Mouse (Mus musculus): ENCODE results near the gene Micu1. TPM values are rescaled to one million over a fixed set of nuclear protein-coding genes. Genes with fewer than 3 reads are reported as not detected.

Micu1 gene
- polyA plus RNA-seq, 1 experiment: 22.9 TPM

- Histone ChIP-seq H3K27me3 (ENCODE audit: control insufficient read depth, insufficient read depth, low read length, poor library complexity, severe bottlenecking) (no peaks in the 10 kb centered on the region), H3K27ac (ENCODE audit: insufficient read depth, low read length) (no peak overlapping the region), H3K9ac (ENCODE audit: low read depth, poor library complexity, severe bottlenecking) (no peak overlapping the region), H3K36me3 (ENCODE audit: control insufficient read depth, insufficient read depth, low read length, poor library complexity, severe bottlenecking) (no peaks in the 10 kb centered on the region), H3K9me3 (replicated peaks; ENCODE audit: control insufficient read depth, insufficient read depth, low read length, poor library complexity, severe bottlenecking) (no peaks in the 10 kb centered on the region), H3K4me3 (ENCODE audit: low read depth, low read length) (no peak overlapping the region), H3K4me1 (ENCODE audit: control insufficient read depth, insufficient read depth, low read length) (no peaks in the 10 kb centered on the region)
- TF ChIP-seq EP300 (IDR thresholded peaks at IDR 0.05; ENCODE audit: insufficient read depth, low read depth, low read length) (no peak), POLR2A (IDR thresholded peaks at IDR 0.05; ENCODE audit: insufficient read depth, low read length) (no peak), CTCF (IDR thresholded peaks at IDR 0.05; ENCODE audit: low read depth, low read length) (no peak)
These were observed 85.6 kb downstream of the Micu1 start for GRCm38 (mm10) chr10:59787870-59788269.

- no peaks in the 10 kb centered on the region for H3K9me3 ChIP-seq (replicated peaks; ENCODE audit: control insufficient read depth, insufficient read depth, low read length, poor library complexity, severe bottlenecking)
- no peaks in the 10 kb centered on the region for H3K36me3 ChIP-seq (ENCODE audit: control insufficient read depth, insufficient read depth, low read length, poor library complexity, severe bottlenecking)
- TF ChIP-seq POLR2A (IDR thresholded peaks at IDR 0.05; ENCODE audit: insufficient read depth, low read length) (no peak), CTCF (IDR thresholded peaks at IDR 0.05; ENCODE audit: low read depth, low read length) (no peak), EP300 (IDR thresholded peaks at IDR 0.05; ENCODE audit: insufficient read depth, low read depth, low read length) (no peak)
- H3K9ac ChIP-seq (ENCODE audit: low read depth, poor library complexity, severe bottlenecking): no peak overlapping the region
- no peak overlapping the region for H3K4me3 ChIP-seq (ENCODE audit: low read depth, low read length)
- H3K27me3 ChIP-seq (ENCODE audit: control insufficient read depth, insufficient read depth, low read length, poor library complexity, severe bottlenecking): no peaks in the 10 kb centered on the region
- no peak overlapping the region for H3K27ac ChIP-seq (ENCODE audit: insufficient read depth, low read length)
- H3K4me1 ChIP-seq (ENCODE audit: control insufficient read depth, insufficient read depth, low read length): peaks cover 3% of the 10 kb centered on the region
These were observed 88.1 kb downstream of the Micu1 start for GRCm38 (mm10) chr10:59790291-59790929.

- H3K4me1 ChIP-seq (ENCODE audit: control insufficient read depth, insufficient read depth, low read length): peaks cover 3% of the 10 kb centered on the region
- TF ChIP-seq CTCF (IDR thresholded peaks at IDR 0.05; ENCODE audit: low read depth, low read length) (no peak), EP300 (IDR thresholded peaks at IDR 0.05; ENCODE audit: insufficient read depth, low read depth, low read length) (no peak), POLR2A (IDR thresholded peaks at IDR 0.05; ENCODE audit: insufficient read depth, low read length) (no peak)
- no peak overlapping the region for H3K4me3 ChIP-seq (ENCODE audit: low read depth, low read length)
- no peaks in the 10 kb centered on the region for H3K9me3 ChIP-seq (replicated peaks; ENCODE audit: control insufficient read depth, insufficient read depth, low read length, poor library complexity, severe bottlenecking)
- H3K27ac ChIP-seq (ENCODE audit: insufficient read depth, low read length): no peak overlapping the region
- H3K36me3 ChIP-seq (ENCODE audit: control insufficient read depth, insufficient read depth, low read length, poor library complexity, severe bottlenecking): no peaks in the 10 kb centered on the region
- H3K9ac ChIP-seq (ENCODE audit: low read depth, poor library complexity, severe bottlenecking): no peak overlapping the region
- H3K27me3 ChIP-seq (ENCODE audit: control insufficient read depth, insufficient read depth, low read length, poor library complexity, severe bottlenecking): no peaks in the 10 kb centered on the region
These were observed 89.6 kb downstream of the Micu1 start for GRCm38 (mm10) chr10:59791896-59792295.

- H3K36me3 ChIP-seq (ENCODE audit: control insufficient read depth, insufficient read depth, low read length, poor library complexity, severe bottlenecking): no peaks in the 10 kb centered on the region
- no peaks in the 10 kb centered on the region for H3K27me3 ChIP-seq (ENCODE audit: control insufficient read depth, insufficient read depth, low read length, poor library complexity, severe bottlenecking)
- H3K9ac ChIP-seq (ENCODE audit: low read depth, poor library complexity, severe bottlenecking): no peak overlapping the region
- no peak overlapping the region for H3K27ac ChIP-seq (ENCODE audit: insufficient read depth, low read length)
- TF ChIP-seq POLR2A (IDR thresholded peaks at IDR 0.05; ENCODE audit: insufficient read depth, low read length) (no peak), EP300 (IDR thresholded peaks at IDR 0.05; ENCODE audit: insufficient read depth, low read depth, low read length) (no peak), CTCF (IDR thresholded peaks at IDR 0.05; ENCODE audit: low read depth, low read length) (no peak)
- peaks cover 3% of the 10 kb centered on the region for H3K4me1 ChIP-seq (ENCODE audit: control insufficient read depth, insufficient read depth, low read length)
- H3K4me3 ChIP-seq (ENCODE audit: low read depth, low read length): no peak overlapping the region
- H3K9me3 ChIP-seq (replicated peaks; ENCODE audit: control insufficient read depth, insufficient read depth, low read length, poor library complexity, severe bottlenecking): no peaks in the 10 kb centered on the region
These were observed 90.4 kb downstream of the Micu1 start for GRCm38 (mm10) chr10:59792575-59793176.

GRCm38 (mm10) chr10:59793454-59793853 lies 91.2 kb downstream of the Micu1 start:
- Histone ChIP-seq H3K9me3 (replicated peaks; ENCODE audit: control insufficient read depth, insufficient read depth, low read length, poor library complexity, severe bottlenecking) (no peaks in the 10 kb centered on the region), H3K9ac (ENCODE audit: low read depth, poor library complexity, severe bottlenecking) (no peak overlapping the region), H3K36me3 (ENCODE audit: control insufficient read depth, insufficient read depth, low read length, poor library complexity, severe bottlenecking) (no peaks in the 10 kb centered on the region), H3K27me3 (ENCODE audit: control insufficient read depth, insufficient read depth, low read length, poor library complexity, severe bottlenecking) (no peaks in the 10 kb centered on the region), H3K27ac (ENCODE audit: insufficient read depth, low read length) (peak overlapping the region; percentile 39), H3K4me3 (ENCODE audit: low read depth, low read length) (no peak overlapping the region), H3K4me1 (ENCODE audit: control insufficient read depth, insufficient read depth, low read length) (peaks cover 3% of the 10 kb centered on the region)
- no peak for TF ChIP-seq EP300 (IDR thresholded peaks at IDR 0.05; ENCODE audit: insufficient read depth, low read depth, low read length)
- TF ChIP-seq CTCF (IDR thresholded peaks at IDR 0.05; ENCODE audit: low read depth, low read length): no peak
- TF ChIP-seq POLR2A (IDR thresholded peaks at IDR 0.05; ENCODE audit: insufficient read depth, low read length): no peak

GRCm38 (mm10) chr10:59795085-59795484 lies 92.8 kb downstream of the Micu1 start:
- H3K9ac ChIP-seq (ENCODE audit: low read depth, poor library complexity, severe bottlenecking): no peak overlapping the region
- H3K36me3 ChIP-seq (ENCODE audit: control insufficient read depth, insufficient read depth, low read length, poor library complexity, severe bottlenecking): no peaks in the 10 kb centered on the region
- peaks cover 3% of the 10 kb centered on the region for H3K4me1 ChIP-seq (ENCODE audit: control insufficient read depth, insufficient read depth, low read length)
- H3K9me3 ChIP-seq (replicated peaks; ENCODE audit: control insufficient read depth, insufficient read depth, low read length, poor library complexity, severe bottlenecking): no peaks in the 10 kb centered on the region
- H3K27ac ChIP-seq (ENCODE audit: insufficient read depth, low read length): peak overlapping the region; percentile 62
- no peak for TF ChIP-seq CTCF (IDR thresholded peaks at IDR 0.05; ENCODE audit: low read depth, low read length)
- TF ChIP-seq EP300 (IDR thresholded peaks at IDR 0.05; ENCODE audit: insufficient read depth, low read depth, low read length): peak; percentile 97
- TF ChIP-seq POLR2A (IDR thresholded peaks at IDR 0.05; ENCODE audit: insufficient read depth, low read length): no peak
- H3K4me3 ChIP-seq (ENCODE audit: low read depth, low read length): no peak overlapping the region
- no peaks in the 10 kb centered on the region for H3K27me3 ChIP-seq (ENCODE audit: control insufficient read depth, insufficient read depth, low read length, poor library complexity, severe bottlenecking)

Measured in ES-Bruce4 (cell line).